8 mouse cellular contexts compared by ENCODE assay signal in genomic region chr11:72428694-72429093, GRCm38 (mm10). TPM values are rescaled to one million over a fixed set of nuclear protein-coding genes. Genes with fewer than 3 reads are reported as not detected.
DNase-seq lines count a peak whose midpoint lies in the region; ATAC-seq and TF ChIP-seq lines count a peak whose summit lies in the region.
"Had no signal": no experiment of that assay in that cellular context is flagged by ENCODE, and none has a peak within 500 bp of the region (broad histone marks: within the 10 kb centered on the region; RNA-seq: fewer than 3 reads in every experiment).

No protein-coding gene starts in this region.

- H3K4me3 ChIP-seq in ES-E14 (ENCODE audit: insufficient read depth in 1 of 2, low read depth in 1 of 2, low read length in 2 of 2, poor library complexity in 1 of 2, severe bottlenecking in 1 of 2), result no peak overlapping the region; a peak in 1 of 4 replicates
- H3K4me3 ChIP-seq in embryonic facial prominence, embryonic 10.5 days, result no peak overlapping the region
- no peak overlapping the region for H3K4me3 ChIP-seq in heart, embryonic 13.5 days
- no peak overlapping the region for H3K4me3 ChIP-seq in lung, postnatal 0 days (ENCODE audit: low read depth, low read length)
- H3K4me3 ChIP-seq in small intestine, adult 2 months (ENCODE audit: low read depth, low read length), result no peak overlapping the region

- H3K36me3 ChIP-seq in ES-E14 (ENCODE audit: control insufficient read depth, insufficient read depth, low read length, poor library complexity, severe bottlenecking), result no peaks in the 10 kb centered on the region
- no peaks in the 10 kb centered on the region for H3K36me3 ChIP-seq in embryonic facial prominence, embryonic 10.5 days (replicated peaks)
- H3K36me3 ChIP-seq in heart, embryonic 13.5 days, result no peaks in the 10 kb centered on the region
- H3K36me3 ChIP-seq in lung, postnatal 0 days (ENCODE audit: insufficient read depth, low read length), result no peaks in the 10 kb centered on the region
- no peaks in the 10 kb centered on the region for H3K36me3 ChIP-seq in small intestine, adult 2 months (ENCODE audit: control insufficient read depth, insufficient read depth, low read length)

- 3% methylated on average over 5 of the region's 5 CpGs for WGBS in embryonic facial prominence, embryonic 10.5 days
- 4% methylated on average over 5 of the region's 5 CpGs for WGBS in heart, embryonic 13.5 days
- 0% methylated on average over 5 of the region's 5 CpGs for WGBS in lung, postnatal 0 days
- 0% methylated on average over 5 of the region's 5 CpGs for WGBS in small intestine, adult 2 months

- no peak for TF ChIP-seq EP300 in lung, postnatal 0 days (IDR thresholded peaks at IDR 0.05)

- peak overlapping the region; percentile 57 for H3K4me2 ChIP-seq in heart, embryonic 13.5 days
- H3K4me2 ChIP-seq in lung, postnatal 0 days (replicated peaks; ENCODE audit: low read depth, low read length), result no peak overlapping the region; the same call in 1 of the 2 replicates

- peak; percentile 76 for TF ChIP-seq CTCF in lung, postnatal 0 days (IDR thresholded peaks at IDR 0.05)
- TF ChIP-seq CTCF in small intestine, adult 2 months (IDR thresholded peaks at IDR 0.05; ENCODE audit: extremely low read depth, insufficient read length, insufficient replicate concordance, low read depth, low read length), result peak; percentile 74; the same call in 1 of the 2 replicates

- ATAC-seq in heart, embryonic 13.5 days (ENCODE audit: extremely low read depth, insufficient number of reproducible peaks, low FRiP score, low TSS enrichment), result no peak
- ATAC-seq in lung, postnatal 0 days, result peak; percentile 88

- no peaks in the 10 kb centered on the region for H3K27me3 ChIP-seq in embryonic facial prominence, embryonic 10.5 days (replicated peaks; ENCODE audit: low read depth, poor library complexity, severe bottlenecking)
- no peaks in the 10 kb centered on the region for H3K27me3 ChIP-seq in heart, embryonic 13.5 days (replicated peaks)
- no peaks in the 10 kb centered on the region for H3K27me3 ChIP-seq in lung, postnatal 0 days (replicated peaks; ENCODE audit: insufficient read depth, low read length)
- no peaks in the 10 kb centered on the region for H3K27me3 ChIP-seq in small intestine, adult 2 months (ENCODE audit: control insufficient read depth, insufficient read depth, low read length)

- DNase-seq in ES-E14 (ENCODE audit: low read depth, low spot score), result peak; percentile 93
- peak; percentile 81 for DNase-seq in adrenal gland, adult 2 months
- DNase-seq in embryonic facial prominence, embryonic 10.5 days (ENCODE audit: low spot score), result peak; percentile 72
- peak; percentile 91 to 95 for DNase-seq in kidney, postnatal 25 days
- DNase-seq in lung, postnatal 0 days (ENCODE audit: low spot score), result peak; percentile 90

- no peak overlapping the region for H3K9ac ChIP-seq in ES-E14 (ENCODE audit: insufficient read depth, low read depth, low read length, poor library complexity, severe bottlenecking)
- no peak overlapping the region for H3K9ac ChIP-seq in heart, embryonic 13.5 days
- no peak overlapping the region for H3K9ac ChIP-seq in lung, postnatal 0 days (replicated peaks; ENCODE audit: low read depth)

- H3K4me1 ChIP-seq in ES-E14 (ENCODE audit: control insufficient read depth in 2 of 2, insufficient read depth in 2 of 2, low read length in 2 of 2, poor library complexity in 1 of 2), result peaks cover 0 to 6% of the 10 kb centered on the region in 2 experiments; a peak in 2 of 4 replicates
- 0 out of 2 replicates have a peak, but pooled peaks cover 3% of the 10 kb centered on the region for H3K4me1 ChIP-seq in embryonic facial prominence, embryonic 10.5 days
- H3K4me1 ChIP-seq in heart, embryonic 13.5 days, result no peaks in the 10 kb centered on the region
- H3K4me1 ChIP-seq in lung, postnatal 0 days (ENCODE audit: insufficient read depth, low read depth, low read length), result no peaks in the 10 kb centered on the region
- no peaks in the 10 kb centered on the region for H3K4me1 ChIP-seq in small intestine, adult 2 months (ENCODE audit: control insufficient read depth, insufficient read depth, insufficient read length, low read length)

- in situ Hi-C loops in ES-E14 (cut with MboI; ENCODE audit: low sequenced_read_pairs in 2 of 2, unreplicated experiment in 2 of 2), result loop anchor here (5.0 to 25.0 kb wide), 2 partner anchors 76 to 216 kb away; partner anchors contain the start of genes 4933427D14Rik (in 1 of the 2), Gm43951 (in 1 of the 2), Med31 (in 1 of the 2) and Txndc17 (in 1 of the 2)

- no peak overlapping the region for H3K27ac ChIP-seq in ES-E14 (ENCODE audit: insufficient read depth, low read depth, low read length, poor library complexity, severe bottlenecking)
- H3K27ac ChIP-seq in embryonic facial prominence, embryonic 10.5 days (replicated peaks), result no peak overlapping the region
- no peak overlapping the region for H3K27ac ChIP-seq in heart, embryonic 13.5 days (replicated peaks)
- H3K27ac ChIP-seq in lung, postnatal 0 days (ENCODE audit: low read length), result no peak overlapping the region
- H3K27ac ChIP-seq in small intestine, adult 2 months (ENCODE audit: insufficient read depth, low read depth, low read length), result no peak overlapping the region
- H3K27ac ChIP-seq: macrophage had no signal

- TF ChIP-seq POLR2A in small intestine, adult 2 months (IDR thresholded peaks at IDR 0.05; ENCODE audit: low read depth, low read length), result no peak

- no peaks in the 10 kb centered on the region for H3K9me3 ChIP-seq in ES-E14 (ENCODE audit: control insufficient read depth, insufficient read depth, low read depth, low read length)
- no peaks in the 10 kb centered on the region for H3K9me3 ChIP-seq in embryonic facial prominence, embryonic 10.5 days
- H3K9me3 ChIP-seq in heart, embryonic 13.5 days, result no peaks in the 10 kb centered on the region
- no peaks in the 10 kb centered on the region for H3K9me3 ChIP-seq in lung, postnatal 0 days (ENCODE audit: low read length)

TF ChIP-seq in ES-E14, 5 proteins besides CTCF, POLR2A, EP300 and RAD21:
- TF ChIP-seq CHD2 (IDR thresholded peaks at IDR 0.05; ENCODE audit: low read depth, low read length) (no peak), ZC3H11A (IDR thresholded peaks at IDR 0.05; ENCODE audit: borderline replicate concordance, low read depth, low read length) (peak; percentile 52; the same call in 1 of the 2 replicates), MAFK (IDR thresholded peaks at IDR 0.05; ENCODE audit: insufficient read depth, low read depth, low read length) (no peak)
TF ChIP-seq in ES-E14: peak in this region for 1.

RNA-seq across cellular contexts. Expression of gene Ggt6, which starts 6.6 kb away (rescaled TPM):
- 0.98 and 1.4 TPM in 2 replicates for total RNA-seq in ES-E14 (2012; rRNA removed)
- total RNA-seq in adrenal gland, adult 2 months (2021), result 1 to 10 TPM in 1 of 2 experiments, under 1 TPM in 1; 0.83 to 4.7 TPM
- 8.5 and 13.4 TPM in 2 replicates for polyA plus RNA-seq in adrenal gland, adult 2 months (2012; rRNA removed)
- 0.10 TPM in 1 of 2 replicates, not detected in the other for polyA plus RNA-seq in embryonic facial prominence, embryonic 10.5 days (2016; fragmentation: Nextera tagmentation; extraction: Ambion mirVana)
- polyA plus RNA-seq in heart, embryonic 13.5 days (2015; fragmentation: Nextera tagmentation; extraction: Ambion mirVana), result not detected in 2 replicates
- 0.94 and 1.0 TPM in 2 replicates for polyA plus RNA-seq in lung, postnatal 0 days (2015; fragmentation: Nextera tagmentation; extraction: Ambion mirVana)
- 20.2 and 60.1 TPM in 2 replicates for polyA plus RNA-seq in small intestine, adult 2 months (2012; rRNA removed)
- polyA plus RNA-seq: macrophage had no signal

RNA-seq across cellular contexts. Expression of gene Mybbp1a, which starts 12.5 kb away (rescaled TPM):
- 278 and 286 TPM in 2 replicates for total RNA-seq in ES-E14 (2012; rRNA removed)
- total RNA-seq in adrenal gland, adult 2 months (2021), result 10 to 100 TPM; 68.0 to 86.1 TPM
- polyA plus RNA-seq in adrenal gland, adult 2 months (2012; rRNA removed), result 31.6 and 37.9 TPM in 2 replicates
- polyA plus RNA-seq in embryonic facial prominence, embryonic 10.5 days (2016; fragmentation: Nextera tagmentation; extraction: Ambion mirVana), result 257 and 263 TPM in 2 replicates
- polyA plus RNA-seq in heart, embryonic 13.5 days (2015; fragmentation: Nextera tagmentation; extraction: Ambion mirVana), result 82.3 and 88.2 TPM in 2 replicates
- 41.5 and 44.3 TPM in 2 replicates for polyA plus RNA-seq in lung, postnatal 0 days (2015; fragmentation: Nextera tagmentation; extraction: Ambion mirVana)
- polyA plus RNA-seq in small intestine, adult 2 months (2012; rRNA removed), result 17.6 and 25.0 TPM in 2 replicates

RNA-seq across cellular contexts. Expression of gene Smtnl2, which starts 17.2 kb away (rescaled TPM):
- total RNA-seq in ES-E14 (2012; rRNA removed), result 23.6 and 26.7 TPM in 2 replicates
- 1 to 10 TPM; 2.4 to 2.5 TPM for total RNA-seq in adrenal gland, adult 2 months (2021)
- 4.4 and 5.6 TPM in 2 replicates for polyA plus RNA-seq in adrenal gland, adult 2 months (2012; rRNA removed)
- 16.4 and 16.6 TPM in 2 replicates for polyA plus RNA-seq in embryonic facial prominence, embryonic 10.5 days (2016; fragmentation: Nextera tagmentation; extraction: Ambion mirVana)
- 145 and 160 TPM in 2 replicates for polyA plus RNA-seq in heart, embryonic 13.5 days (2015; fragmentation: Nextera tagmentation; extraction: Ambion mirVana)
- polyA plus RNA-seq in lung, postnatal 0 days (2015; fragmentation: Nextera tagmentation; extraction: Ambion mirVana), result 108 TPM in 2 replicates
- 2.9 and 3.6 TPM in 2 replicates for polyA plus RNA-seq in small intestine, adult 2 months (2012; rRNA removed)
- polyA plus RNA-seq: macrophage had no signal
